Mouse (Mus musculus): ENCODE measurements around the gene Hectd3.

Hectd3 gene

GRCm38 (mm10) chr4:116995131-116995797, at the start of gene Hectd3:
Hectd3 (plus strand) TSS chr4:116995317.
- in situ Hi-C loops (cut with MboI; ENCODE audit: unreplicated experiment in 2 of 2): loop anchor here (5.0 to 25.0 kb wide), 5 partner anchors 147 to 858 kb away; partner anchors contain the start of genes Ccdc163 (in 1 of the 2) and Mmachc (in 1 of the 2)

GRCm38 (mm10) chr4:116951642-116952041, 43.5 kb upstream of the Hectd3 start:
- in situ Hi-C loops (cut with MboI; ENCODE audit: unreplicated experiment in 2 of 2): no loop called here

GRCm38 (mm10) chr4:116954951-116955350, 40.2 kb upstream of the Hectd3 start:
- in situ Hi-C loops (cut with MboI; ENCODE audit: unreplicated experiment in 2 of 2): no loop called here

- in situ Hi-C loops (cut with MboI; ENCODE audit: unreplicated experiment in 2 of 2): loop anchor here in 1 of 2 experiments (25.0 kb wide), 1 partner anchor 839 kb away; no protein-coding TSS in a partner anchor
Observed at GRCm38 (mm10) chr4:116976503-116976902, 18.6 kb upstream of the Hectd3 start.

GRCm38 (mm10) chr4:116985681-116986080, 9.4 kb upstream of the Hectd3 start:
- in situ Hi-C loops (cut with MboI; ENCODE audit: unreplicated experiment in 2 of 2): loop anchor here in 1 of 2 experiments (25.0 kb wide), 1 partner anchor 848 kb away; no protein-coding TSS in a partner anchor

GRCm38 (mm10) chr4:116986400-116987121, 8.6 kb upstream of the Hectd3 start:
- in situ Hi-C loops (cut with MboI; ENCODE audit: unreplicated experiment in 2 of 2): loop anchor here in 1 of 2 experiments (25.0 kb wide), 1 partner anchor 849 kb away; no protein-coding TSS in a partner anchor

- in situ Hi-C loops (cut with MboI; ENCODE audit: unreplicated experiment in 2 of 2): loop anchor here in 1 of 2 experiments (25.0 kb wide), 1 partner anchor 850 kb away; no protein-coding TSS in a partner anchor
Observed at GRCm38 (mm10) chr4:116987122-116987456, 8.0 kb upstream of the Hectd3 start.

GRCm38 (mm10) chr4:116989731-116990130, 5.4 kb upstream of the Hectd3 start:
- in situ Hi-C loops (cut with MboI; ENCODE audit: unreplicated experiment in 2 of 2): loop anchor here (5.0 to 25.0 kb wide), 8 partner anchors 148 to 852 kb away; partner anchors contain the start of genes Ccdc163 (in 1 of the 2) and Mmachc (in 1 of the 2)

GRCm38 (mm10) chr4:116991366-116991765, 3.8 kb upstream of the Hectd3 start:
- in situ Hi-C loops (cut with MboI; ENCODE audit: unreplicated experiment in 2 of 2): loop anchor here (5.0 to 25.0 kb wide), 8 partner anchors 146 to 854 kb away; partner anchors contain the start of genes Ccdc163 (in 1 of the 2) and Mmachc (in 1 of the 2)

GRCm38 (mm10) chr4:116993672-116994621, 1.2 kb upstream of the Hectd3 start, which contains the start of gene Urod:
Urod (minus strand) TSS chr4:116994413.
- in situ Hi-C loops (cut with MboI; ENCODE audit: unreplicated experiment in 2 of 2): loop anchor here (5.0 to 25.0 kb wide), 8 partner anchors 143 to 857 kb away; partner anchors contain the start of genes Ccdc163 (in 1 of the 2) and Mmachc (in 1 of the 2)

GRCm38 (mm10) chr4:116995798-116996135, 650 bp downstream of the Hectd3 start:
- in situ Hi-C loops (cut with MboI; ENCODE audit: unreplicated experiment in 2 of 2): loop anchor here (5.0 to 25.0 kb wide), 5 partner anchors 147 to 858 kb away; partner anchors contain the start of genes Ccdc163 (in 1 of the 2) and Mmachc (in 1 of the 2)

GRCm38 (mm10) chr4:116999513-117000154, 4.5 kb downstream of the Hectd3 start:
- in situ Hi-C loops (cut with MboI; ENCODE audit: unreplicated experiment in 2 of 2): loop anchor here (5.0 to 25.0 kb wide), 5 partner anchors 143 to 862 kb away; partner anchors contain the start of genes Ccdc163 (in 1 of the 2) and Mmachc (in 1 of the 2)

GRCm38 (mm10) chr4:117001957-117002356, 6.8 kb downstream of the Hectd3 start:
- in situ Hi-C loops (cut with MboI; ENCODE audit: unreplicated experiment in 2 of 2): no loop called here

- in situ Hi-C loops (cut with MboI; ENCODE audit: unreplicated experiment in 2 of 2): no loop called here
Observed at GRCm38 (mm10) chr4:117002543-117003521, 7.7 kb downstream of the Hectd3 start.

GRCm38 (mm10) chr4:117004649-117005048, 9.5 kb downstream of the Hectd3 start:
- in situ Hi-C loops (cut with MboI; ENCODE audit: unreplicated experiment in 2 of 2): no loop called here

- in situ Hi-C loops (cut with MboI; ENCODE audit: unreplicated experiment in 2 of 2): no loop called here
Observed at GRCm38 (mm10) chr4:117005611-117006400, 10.7 kb downstream of the Hectd3 start.

GRCm38 (mm10) chr4:117007058-117007457, 11.9 kb downstream of the Hectd3 start:
- in situ Hi-C loops (cut with MboI; ENCODE audit: unreplicated experiment in 2 of 2): no loop called here

All from v-Abl transformed pro-B cells (cell line).